Mouse (Mus musculus): ENCODE data around the gene Ethe1.

DNA sequence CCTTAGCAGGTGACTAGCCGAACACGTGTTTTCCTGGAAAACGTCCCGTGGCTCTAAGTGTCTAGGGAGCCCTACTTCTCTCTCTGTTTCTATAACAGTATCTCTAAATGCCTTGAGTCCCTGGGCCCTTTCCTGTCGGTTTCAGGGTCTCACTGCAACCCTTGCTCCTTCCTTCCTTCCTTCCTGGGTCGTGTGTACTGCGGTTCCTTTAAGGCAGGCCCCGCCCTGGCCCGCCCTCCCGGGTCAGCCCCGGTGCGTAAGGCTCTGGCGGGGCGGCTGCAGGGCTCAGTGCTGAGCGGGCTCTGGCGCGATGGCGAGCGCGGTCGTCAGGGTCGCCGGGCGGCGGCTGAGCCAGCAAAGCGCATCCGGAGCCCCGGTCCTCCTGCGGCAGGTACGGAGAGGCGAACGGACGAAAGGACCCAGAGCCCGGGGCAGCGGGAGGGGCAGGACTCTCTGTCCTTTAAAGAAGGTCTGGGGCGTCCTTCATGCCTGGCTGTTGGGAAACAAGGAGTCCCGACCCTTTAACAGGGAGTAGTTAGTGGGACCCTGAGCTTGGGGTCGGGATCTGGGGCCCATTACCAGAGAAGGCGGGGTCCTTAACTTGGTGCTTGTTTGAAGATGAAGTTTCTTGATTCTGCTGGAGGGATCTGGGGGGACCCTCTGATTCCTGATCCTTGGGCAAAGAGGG lies 6.4 kb downstream of the Ethe1 start:
- no peak for TF ChIP-seq CTCF (conservative IDR thresholded peaks at IDR 0.05; ENCODE audit: insufficient read depth, insufficient read length, low read depth, low read length)
- peak; percentile 68 for TF ChIP-seq POLR2A (IDR thresholded peaks at IDR 0.05; ENCODE audit: low read depth, low read length)

Data from kidney, adult 2 months (tissue).